Mouse (Mus musculus): Measurements from ENCODE around the gene Csf3.
"Not testable (repeated sequence)": the region's sequence is repeated elsewhere in the genome, so short reads cannot be mapped to it uniquely, and the experiment has no call there.

Csf3 gene

DNA sequence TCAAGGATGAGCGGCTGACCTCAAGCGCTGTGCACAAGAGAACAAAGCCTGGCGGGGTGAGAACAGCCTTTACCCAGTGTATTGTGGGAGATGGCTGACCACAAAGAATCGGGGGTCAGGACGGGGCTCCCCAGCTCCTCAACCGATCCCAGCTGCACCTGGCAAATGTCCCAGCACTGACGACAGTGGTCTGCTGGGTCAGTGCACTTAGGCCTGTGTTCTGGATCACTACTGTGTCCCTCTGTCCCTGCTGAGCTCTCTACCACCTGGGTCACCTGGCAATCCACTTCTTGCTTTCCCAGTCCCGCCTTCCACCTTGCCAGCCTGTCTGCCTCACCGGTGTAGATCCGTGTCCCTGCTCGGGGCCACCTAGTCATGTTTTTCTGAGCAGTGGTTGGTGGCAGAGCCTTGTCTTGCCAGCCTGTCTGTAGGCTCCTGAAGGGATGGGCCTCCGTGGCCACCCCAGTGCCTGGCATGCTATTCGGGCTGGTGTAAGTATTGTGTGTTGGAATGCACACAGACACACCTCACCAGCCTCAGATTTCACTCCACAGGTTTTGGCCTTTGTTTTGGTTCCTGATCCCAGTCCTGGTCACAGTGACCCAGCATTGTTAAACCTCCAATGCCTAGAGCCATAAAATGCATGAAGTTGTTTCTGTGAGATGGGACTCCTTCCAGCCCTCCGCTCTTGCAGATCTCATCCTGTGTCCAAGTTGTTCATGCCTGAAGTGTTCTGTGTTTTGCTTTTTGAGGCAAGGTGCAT lies 4.4 kb upstream of the Csf3 start:
- no peak for DNase-seq (ENCODE audit: low spot score)

DNA sequence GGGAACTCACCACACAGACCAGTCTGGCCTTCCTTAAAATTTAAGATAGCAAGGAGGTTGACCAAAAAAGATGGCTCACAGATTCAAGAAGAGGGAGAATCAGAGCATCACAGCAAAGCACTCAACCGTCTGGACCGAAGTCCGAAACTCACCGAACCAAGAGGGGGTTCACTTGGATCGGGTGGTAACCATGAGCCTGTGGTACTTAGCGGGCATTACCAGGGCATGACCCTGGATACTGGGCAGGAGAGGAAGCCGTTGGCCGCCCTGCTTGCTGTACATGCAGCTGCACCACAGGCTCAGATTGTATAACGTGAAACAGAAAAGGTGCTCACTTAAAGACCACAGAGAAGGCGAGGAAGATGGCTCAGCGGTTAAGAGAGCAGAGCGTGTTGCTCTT lies 3.8 kb upstream of the Csf3 start:
- no peak for DNase-seq (ENCODE audit: low spot score)

DNA sequence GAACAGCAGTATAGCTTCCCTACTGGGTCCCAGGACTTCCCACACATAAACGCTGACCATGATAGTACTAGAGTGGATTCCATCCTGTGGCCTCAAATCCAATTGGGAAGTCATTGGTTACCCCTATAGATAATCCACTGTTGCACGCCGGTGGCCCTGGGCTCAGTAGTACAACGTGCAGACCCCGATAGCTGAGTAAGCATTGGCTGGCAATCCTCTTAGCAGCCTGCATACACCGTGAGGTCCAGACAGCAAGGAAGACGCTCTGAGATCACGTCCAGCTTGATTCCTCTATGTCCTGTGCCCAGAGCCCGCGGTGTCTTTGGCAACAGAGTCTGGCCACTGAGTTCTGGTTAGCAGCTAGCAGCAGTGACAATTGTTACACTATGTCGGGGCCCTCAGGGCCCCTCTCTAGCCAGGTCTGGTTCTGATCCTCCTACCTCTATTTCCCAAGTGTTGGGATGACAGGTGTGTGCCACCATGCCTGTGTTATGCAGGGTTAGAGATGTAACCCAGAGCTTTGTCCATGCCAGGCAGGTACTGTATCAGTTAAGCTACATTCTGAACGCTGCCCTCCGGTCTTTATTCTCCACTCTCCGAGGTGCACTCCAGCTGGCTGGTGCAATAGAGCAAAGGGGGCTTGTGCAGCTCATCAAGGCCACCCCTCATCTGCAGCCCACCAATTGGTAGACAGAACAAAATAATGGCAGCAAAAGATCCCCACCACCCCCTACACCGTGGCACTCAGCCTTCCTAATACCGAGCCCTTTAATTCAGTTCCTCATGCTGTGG lies 2.0 kb upstream of the Csf3 start:
- no peak for DNase-seq (ENCODE audit: low spot score)

DNA sequence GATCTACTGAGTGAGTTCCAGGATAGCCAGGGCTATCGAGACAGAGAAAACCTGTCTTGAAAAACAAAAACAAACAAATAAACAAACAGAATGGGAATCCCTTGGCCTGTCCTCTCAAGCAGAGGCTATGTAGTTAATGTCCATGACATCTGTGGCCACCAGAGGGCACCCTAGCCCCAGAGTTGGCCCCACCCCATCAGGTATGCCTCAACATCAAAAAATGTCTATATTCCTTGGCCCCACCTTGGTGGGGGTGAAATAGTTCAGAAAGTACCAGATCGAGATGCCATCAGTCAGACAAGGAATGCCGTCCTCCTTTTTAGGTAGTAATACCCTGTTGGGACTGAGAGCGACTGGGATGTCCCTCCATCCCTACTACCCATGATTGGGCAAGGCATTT lies 1.2 kb upstream of the Csf3 start:
- peak; percentile 68 for DNase-seq (ENCODE audit: low spot score)

DNA sequence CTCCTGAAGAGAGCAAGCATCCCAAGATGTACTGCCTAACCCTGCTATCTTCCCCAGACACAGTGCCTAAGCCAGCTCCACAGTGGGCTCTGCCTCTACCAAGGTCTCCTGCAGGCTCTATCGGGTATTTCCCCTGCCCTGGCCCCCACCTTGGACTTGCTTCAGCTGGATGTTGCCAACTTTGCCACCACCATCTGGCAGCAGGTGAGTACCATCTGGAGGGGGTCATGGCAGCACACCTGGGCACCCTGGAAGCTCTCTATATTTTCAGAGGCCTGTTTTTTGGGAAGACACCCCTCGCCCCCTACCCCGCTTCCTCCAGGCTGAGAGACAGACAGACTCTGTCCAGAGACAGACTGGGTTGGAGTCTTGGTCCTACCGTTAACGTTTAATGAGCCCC lies 1.3 kb downstream of the Csf3 start:
- no peak for DNase-seq (ENCODE audit: low spot score)

DNA sequence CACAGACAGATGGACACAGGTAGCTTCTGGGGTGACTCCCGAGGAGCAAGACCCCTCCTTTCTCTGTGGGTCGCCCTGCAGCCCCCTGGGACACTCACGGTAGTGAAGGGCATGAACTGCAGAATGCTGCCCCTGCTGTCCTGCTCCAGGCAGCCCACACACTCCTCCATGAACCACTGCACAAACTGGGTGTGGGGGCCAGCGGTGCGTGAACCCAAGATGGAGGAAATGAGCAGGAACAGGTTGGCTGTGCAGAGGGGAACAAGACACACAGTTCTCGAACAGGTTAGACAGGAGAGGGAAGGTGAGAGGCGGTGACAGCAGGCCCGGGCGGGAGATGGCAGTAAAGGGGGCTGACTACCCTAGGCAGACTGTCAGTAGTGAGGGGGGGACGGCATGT lies 4.0 kb downstream of the Csf3 start:
- DNase-seq (ENCODE audit: low spot score): no peak

DNA sequence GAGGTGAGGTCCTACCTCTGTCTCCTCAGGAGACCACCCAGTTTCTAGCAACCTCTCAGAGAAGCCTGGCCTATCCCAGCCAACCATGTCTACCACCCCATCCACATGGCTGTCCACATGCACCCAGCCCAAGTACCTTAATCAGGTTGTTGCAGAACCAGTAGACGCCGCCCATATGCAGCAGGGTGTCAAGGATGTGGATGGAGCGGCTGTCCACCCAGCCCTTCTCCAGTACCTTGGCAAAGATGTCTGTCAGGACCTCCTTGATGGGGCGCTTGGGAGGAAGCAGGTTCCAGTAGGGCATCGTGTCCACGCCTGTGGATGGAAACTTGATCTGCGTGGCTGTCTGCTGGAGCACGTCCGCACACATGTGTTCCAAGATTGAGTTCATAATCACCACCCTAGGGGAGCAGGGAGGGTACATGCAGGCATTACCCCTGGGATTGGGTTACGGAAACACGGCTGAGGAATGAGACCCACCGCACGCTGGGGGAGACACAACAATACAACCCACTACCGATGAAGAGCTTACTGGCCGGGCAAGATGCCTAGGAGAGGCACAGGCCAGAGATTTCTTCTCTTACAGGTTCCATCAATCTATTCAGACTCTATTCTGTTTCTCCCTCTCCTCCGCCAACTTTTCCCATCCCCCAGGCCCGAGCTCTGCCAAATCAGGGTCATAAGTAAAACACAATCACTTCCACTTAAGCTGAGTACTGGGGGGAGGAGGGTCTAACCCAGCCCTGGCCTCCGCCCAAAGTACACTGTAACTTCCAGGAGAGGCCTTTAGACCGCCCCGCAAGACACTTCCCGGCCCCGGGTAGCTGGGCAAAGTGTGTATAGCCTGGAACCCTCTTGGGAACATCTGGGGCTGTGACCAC lies 6.6 kb downstream of the Csf3 start:
- no peak for DNase-seq (ENCODE audit: low spot score)

DNA sequence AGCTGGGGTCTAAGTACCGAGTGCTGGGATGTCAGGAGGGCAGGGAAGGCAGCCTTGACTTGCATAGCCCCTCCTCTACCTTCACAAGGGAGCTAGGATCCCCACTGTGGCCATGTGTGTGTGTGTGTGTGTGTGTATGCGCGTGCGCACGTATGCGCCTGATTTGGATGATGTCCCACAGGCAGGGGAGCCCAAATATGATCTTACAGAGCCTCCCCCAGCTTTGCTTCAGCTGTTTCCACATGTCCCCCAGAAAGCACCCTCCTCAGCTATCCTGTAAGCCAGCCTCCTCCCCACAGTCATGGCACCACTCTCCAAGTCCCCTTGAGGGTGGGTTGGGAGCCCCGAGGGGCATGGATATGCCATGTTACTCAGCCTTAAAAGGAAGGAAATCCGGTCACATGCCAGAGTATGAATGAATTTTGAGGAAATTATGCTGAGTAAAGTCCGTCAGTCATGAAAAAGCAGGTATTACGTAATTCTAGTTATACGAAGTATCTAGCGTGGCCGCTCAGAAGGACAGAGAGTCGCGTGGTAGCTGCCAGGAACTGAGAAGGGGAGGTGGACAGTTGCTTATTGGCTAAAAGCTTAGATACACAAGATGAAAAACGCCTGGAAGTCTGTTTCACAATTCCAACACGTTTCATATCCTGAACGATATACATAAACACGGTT lies 7.4 kb downstream of the Csf3 start:
- no peak for DNase-seq (ENCODE audit: low spot score)

DNA sequence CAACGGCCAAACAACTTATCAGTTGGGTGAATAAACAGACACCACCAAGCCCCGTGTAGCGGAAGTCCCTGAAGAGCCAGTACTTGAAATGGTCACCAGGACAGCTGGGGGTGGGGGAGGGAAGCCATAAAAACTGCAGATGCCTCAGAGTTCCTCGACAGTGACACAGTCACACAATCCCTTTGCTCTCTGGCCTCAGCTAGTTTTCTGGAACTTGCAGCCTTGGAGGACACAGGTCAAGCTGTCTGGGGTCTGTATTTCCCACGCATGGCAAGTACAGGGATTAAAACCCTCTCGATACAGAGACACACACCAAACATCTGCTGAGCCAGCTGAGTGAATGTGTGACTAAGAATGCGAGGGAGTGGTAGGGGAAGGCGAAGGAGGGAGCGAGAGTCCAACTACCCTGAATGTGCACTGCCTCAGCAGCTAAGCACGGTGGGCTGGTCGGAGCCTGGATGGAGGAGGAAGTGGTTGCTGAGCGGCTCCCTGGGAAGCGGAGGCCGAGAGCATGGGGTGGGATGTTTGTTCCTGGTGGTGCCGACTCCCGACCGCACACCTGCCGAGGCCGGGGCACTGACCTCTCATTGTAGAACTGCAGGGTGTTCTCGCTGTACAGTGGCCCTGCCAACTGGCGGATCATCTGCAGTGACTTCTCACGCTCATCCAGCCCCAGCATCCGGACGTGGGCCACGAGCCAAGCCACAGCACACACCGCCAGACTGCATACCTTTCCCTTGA lies 8.1 kb downstream of the Csf3 start:
- no peak for DNase-seq (ENCODE audit: low spot score)

DNA sequence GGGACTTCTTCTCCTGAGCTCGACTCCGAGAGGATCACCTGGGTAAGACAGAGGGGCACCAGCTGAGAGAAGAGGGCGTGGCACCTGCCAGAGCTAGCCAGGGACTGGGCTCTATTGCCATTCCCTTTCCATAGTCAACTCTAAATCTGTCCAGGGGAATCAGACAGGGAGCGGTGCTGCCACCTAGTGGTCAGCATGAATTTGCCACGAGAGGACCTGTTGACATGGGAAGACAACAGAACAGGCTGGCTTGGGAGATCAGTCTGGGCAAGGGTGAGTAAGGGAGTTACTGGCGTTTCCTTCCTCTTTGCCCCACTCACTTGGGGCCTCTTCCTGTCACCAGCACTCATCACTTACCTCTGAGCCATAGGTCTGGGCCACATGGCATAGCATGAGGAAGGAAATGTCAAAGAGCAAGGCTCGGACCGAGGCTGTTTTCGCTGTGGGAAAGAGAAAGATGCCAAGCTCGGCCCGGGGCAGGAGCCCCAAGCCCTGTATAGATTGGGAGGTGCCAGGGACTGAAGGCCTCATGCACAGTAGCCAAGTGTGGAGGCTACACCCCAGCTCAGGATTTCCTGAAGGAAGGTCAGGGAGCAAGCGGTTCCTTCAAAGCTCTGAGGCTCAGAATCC lies 9.5 kb downstream of the Csf3 start:
- DNase-seq (ENCODE audit: low spot score): peak; percentile 69

DNA sequence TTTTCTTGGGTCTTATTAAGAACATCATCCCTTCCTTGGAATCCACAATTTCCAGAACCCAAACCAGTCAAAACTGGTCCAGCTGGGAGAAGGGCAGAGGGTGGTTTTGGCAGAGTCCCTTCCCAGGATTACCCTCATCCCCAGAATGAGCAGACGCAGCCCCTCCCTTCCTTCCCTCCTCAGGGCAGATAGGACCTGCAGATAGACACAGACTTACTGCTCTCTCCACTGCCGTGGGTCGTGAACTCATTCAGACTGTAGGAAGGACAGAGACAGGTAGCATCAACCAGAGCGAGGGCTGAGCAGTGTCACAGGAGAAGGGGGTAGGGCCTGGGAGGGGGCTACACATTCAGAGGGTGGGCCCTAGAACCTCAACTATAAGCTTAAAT lies 10.0 kb downstream of the Csf3 start:
- no peak for DNase-seq (ENCODE audit: low spot score)

DNA sequence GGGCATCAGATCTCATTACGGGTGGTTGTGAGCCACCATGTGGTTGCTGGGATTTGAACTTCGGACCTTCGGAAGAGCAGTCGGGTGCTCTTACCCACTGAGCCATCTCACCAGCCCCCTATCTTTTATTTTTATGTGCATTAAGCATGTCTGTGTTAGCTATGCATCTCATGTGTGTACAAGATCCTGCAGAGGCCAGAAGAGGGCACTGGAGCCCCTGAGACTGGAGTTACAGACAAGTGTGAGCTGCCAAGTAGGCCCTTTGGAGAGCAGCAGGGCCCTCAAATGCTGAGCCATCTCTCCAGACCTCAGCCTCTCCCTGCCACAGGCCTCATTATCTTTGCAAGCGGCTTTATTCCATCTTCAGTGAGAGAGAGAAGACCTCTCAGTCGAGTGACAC lies 10.9 kb downstream of the Csf3 start:
- not testable (repeated sequence) for DNase-seq (ENCODE audit: low spot score)

DNA sequence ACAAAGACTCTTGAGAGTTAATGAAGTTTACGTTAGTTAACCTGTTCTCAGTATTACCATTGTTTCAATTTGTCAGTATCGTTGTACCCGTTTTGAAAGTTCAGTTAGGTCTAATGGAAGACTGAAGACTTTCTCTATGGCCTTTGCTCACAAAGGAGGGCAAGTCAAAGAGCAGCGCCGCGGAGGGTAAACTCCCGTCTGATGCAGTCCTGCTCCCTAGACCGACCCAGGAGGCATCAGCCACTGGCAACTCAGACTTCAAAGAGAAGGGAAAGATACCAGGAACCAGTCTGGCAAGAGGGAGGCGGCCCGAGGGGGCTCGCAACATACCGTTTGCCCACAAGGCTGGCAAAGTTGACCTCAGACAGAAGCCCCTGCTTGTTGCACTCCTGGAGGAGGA lies 12.6 kb downstream of the Csf3 start:
- DNase-seq (ENCODE audit: low spot score): no peak

DNA sequence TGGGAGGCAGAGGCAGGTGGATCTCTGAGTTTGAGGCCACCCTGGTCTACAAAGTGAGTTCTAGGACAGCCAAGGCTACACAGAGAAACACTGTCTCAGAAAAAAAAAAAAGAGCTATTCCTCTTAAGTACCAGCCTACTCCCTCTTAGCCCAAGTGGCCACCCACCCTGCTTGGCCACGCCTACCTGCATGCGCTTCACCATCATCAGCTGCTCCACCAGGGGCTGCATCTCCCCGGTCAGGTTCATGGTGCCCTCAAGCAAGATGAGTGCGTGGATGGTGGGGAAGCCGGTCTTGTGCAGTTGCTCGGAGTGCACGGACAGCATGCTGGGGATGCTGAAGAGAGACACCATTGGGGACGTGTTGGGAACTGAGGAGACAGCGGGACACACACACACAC lies 14.9 kb downstream of the Csf3 start:
- DNase-seq (ENCODE audit: low spot score): no peak

DNA sequence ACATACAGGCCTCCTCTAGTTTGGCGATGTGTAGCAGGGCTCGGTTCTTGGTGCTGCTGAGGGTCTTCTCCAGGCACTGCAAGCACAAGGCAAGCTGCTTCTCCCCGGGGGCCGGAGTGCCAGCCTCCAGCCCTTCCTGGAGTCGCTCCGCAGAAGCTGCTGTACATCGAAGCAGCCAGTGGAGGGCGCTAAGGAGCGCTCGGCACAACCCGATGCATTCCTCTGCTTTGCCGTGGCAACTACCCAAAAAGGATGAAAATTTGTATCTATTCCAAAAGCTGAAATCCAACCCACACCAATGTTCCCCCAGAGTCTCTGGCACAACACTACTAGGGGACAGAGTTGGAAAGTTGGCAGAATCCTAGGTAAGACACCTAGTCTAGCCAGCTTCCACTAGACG lies 16.8 kb downstream of the Csf3 start:
- DNase-seq (ENCODE audit: low spot score): no peak

DNA sequence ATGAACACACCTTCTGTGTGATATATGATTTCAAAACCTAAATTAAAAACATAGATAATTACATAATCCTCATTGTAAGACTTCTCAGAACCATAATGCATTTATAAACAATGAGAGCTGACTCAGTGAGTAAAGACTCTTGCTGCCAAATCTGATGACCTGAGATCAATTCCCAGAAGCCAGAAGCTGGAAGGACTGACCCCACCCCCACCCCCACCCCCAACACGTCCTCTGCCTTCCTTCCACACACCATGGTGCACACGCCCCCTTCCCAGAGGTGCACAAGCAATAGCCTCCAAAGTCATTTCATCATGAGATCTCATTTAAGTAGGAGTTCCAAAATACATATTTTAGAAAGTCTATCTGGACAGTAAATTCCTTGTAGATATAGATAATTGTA lies 19.7 kb downstream of the Csf3 start:
- DNase-seq (ENCODE audit: low spot score): no peak

DNA sequence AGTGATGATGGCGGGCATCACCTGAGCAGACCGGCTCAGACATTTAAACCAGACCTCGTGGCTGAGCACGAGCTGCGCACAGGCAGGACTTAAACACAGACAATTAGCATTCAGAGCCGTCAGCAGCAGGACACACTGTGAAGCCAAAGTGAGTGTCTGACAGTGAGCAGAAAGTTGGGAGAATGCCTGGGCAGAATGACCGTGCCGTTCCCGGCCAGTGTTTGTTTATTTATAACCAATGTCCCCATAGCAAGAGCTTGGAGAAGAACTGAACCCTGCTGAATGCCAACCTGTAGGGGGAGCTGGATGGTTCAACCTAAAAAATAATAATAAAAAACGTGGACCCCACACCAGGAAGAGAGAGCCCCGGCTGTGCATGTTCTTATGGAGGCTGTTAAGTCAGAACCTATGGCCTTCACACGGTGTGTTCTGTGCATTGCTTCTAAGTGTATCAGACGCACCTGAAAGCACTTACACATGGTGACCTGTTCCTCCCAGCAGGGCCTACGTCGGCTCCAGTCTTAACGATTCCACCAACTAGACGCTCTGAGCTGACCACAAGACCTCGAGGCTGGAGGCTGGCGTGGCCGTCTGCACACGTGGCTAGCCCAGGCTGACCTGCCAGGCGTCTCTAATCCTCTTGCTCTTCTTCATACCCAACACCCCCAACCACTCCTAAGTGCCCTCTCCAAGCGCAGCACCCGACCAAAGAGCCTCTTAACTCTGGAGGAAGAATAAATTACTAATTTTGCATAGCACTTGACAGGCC lies 20.6 kb downstream of the Csf3 start:
- DNase-seq (ENCODE audit: low spot score): no peak

DNA sequence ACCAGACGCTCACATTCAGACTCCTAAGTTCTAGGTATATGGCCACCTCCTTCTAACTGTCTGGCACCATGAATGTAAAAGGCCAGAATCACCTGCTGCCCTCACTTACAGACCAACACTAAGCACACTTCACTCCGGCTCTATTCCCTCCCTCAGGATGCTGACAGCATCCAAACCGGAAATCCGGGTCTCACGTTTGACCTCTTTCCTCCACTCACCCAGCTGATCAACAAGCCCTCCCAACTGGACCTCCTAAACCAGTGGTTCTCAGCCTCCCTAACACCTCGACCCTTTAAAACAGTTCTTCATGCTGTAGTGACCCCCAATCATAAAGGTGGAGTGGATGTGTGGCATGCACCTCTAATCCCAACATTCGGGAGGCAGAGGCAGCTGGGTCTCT lies 22.0 kb downstream of the Csf3 start:
- no peak for DNase-seq (ENCODE audit: low spot score)

DNA sequence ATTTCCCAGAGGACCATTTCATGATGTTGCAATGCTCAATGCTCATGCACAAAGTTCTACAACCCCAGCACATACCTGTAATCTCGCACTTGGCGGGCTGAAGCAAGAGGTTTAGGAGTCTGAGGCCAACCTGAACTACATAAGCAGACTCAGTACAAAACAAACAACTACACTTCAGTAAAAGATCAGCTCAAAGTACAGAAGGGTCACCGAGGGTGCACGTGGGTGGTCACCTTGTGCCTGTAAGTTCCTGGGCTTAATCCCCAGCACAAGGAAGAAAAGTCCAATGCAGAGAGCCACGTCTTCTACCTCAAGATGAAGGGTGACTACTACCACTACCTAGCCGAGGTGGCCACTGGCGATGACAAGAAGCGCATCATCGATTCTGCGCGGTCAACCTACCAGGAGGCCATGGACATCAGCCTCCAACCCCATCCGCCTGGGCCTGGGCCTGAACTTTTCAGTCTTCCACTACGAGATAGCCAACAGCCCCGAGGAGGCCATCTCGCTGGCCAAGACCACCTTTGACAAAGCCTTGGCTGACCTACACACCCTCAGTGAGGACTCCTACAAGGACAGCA lies 25.0 kb downstream of the Csf3 start:
- no peak for DNase-seq (ENCODE audit: low spot score)

DNA sequence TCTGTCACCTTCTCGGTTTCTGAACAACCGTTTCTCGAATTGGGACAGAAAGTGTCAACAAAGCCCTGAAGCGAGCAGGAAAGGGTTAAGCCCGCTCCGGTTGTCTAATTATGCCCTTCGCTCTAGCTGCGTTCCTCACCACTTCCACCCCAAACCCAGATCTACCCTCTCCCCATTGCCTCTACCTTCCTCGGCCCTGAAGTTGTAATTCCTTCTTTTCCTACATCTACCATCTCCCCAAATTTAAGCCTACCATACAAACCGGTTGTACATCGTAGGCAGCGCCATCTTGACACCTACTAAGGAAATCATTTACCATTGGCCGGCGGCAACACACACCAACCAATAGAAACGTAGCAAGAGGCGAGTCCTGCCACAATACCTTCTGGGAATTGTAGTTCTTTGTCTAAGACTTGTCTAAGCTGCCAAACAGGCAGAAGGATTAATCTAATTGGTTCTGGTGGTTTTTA lies 28.1 kb downstream of the Csf3 start, which contains the start of gene Med24:
Gene Med24 (minus strand): TSS at position 317 of the 470 bp plus-strand sequence.
- no peak for DNase-seq (ENCODE audit: low spot score)
